Mouse (Mus musculus) MEL (cell line): ENCODE measurements around the gene Rbm43. TPM values are rescaled to one million over a fixed set of nuclear protein-coding genes. Genes with fewer than 3 reads are reported as not detected.
A peak's percentile ranks its signal among the peaks of the same experiment; 100 is the strongest.

Experiments
- DNase-seq: peaks from one replicate; pipeline ENCODE4 v3.0.0; 2011; ENCODE audit warnings: low read depth, low spot score
- H3K27ac ChIP-seq: 2 replicates; pipeline ENCODE4 v1.5.1; 2012; ENCODE audit warnings: low read depth, mild to moderate bottlenecking, control low read depth, low read length, moderate library complexity; ENCODE audit not compliant: control insufficient read depth
- H3K27me3 ChIP-seq, 2 experiments: fragments of 150-350 bp in 1 of 2; sonication (generic) in 1 of 2; 2 replicates each; pipeline ENCODE4 v1.6.1; 2012; ENCODE audit warnings: low read length in 2 of 2, mild to moderate bottlenecking in 2 of 2, improper control_type of control experiment in 1 of 2, moderate library complexity in 1 of 2; ENCODE audit not compliant: insufficient read depth in 2 of 2, control insufficient read depth in 1 of 2
- H3K36me3 ChIP-seq, 2 experiments: 2 replicates each; pipeline ENCODE4 v1.6.1; 2012 to 2014; ENCODE audit warnings: low read length in 2 of 2, improper control_type of control experiment in 1 of 2, inconsistent platforms in 1 of 2, mild to moderate bottlenecking in 1 of 2; ENCODE audit not compliant: insufficient read depth in 2 of 2, control insufficient read depth in 1 of 2
- H3K4me1 ChIP-seq, 2 experiments: fragments of 150-350 bp in 1 of 2; sonication (generic) in 1 of 2; 2 replicates each; pipeline ENCODE4 v1.6.1; 2012; ENCODE audit warnings: low read length in 2 of 2, improper control_type of control experiment in 1 of 2, mild to moderate bottlenecking in 1 of 2; ENCODE audit not compliant: insufficient read depth in 2 of 2, control insufficient read depth in 1 of 2
- H3K4me3 ChIP-seq, 2 experiments: fragments of 150-350 bp in 1 of 2; sonication (generic) in 1 of 2; 2 replicates each; pipeline ENCODE4 v1.5.1; 2012; ENCODE audit warnings: low read depth in 2 of 2, low read length in 2 of 2, mild to moderate bottlenecking in 2 of 2, moderate library complexity in 2 of 2, control low read depth in 1 of 2, improper control_type of control experiment in 1 of 2; ENCODE audit not compliant: control insufficient read depth in 1 of 2, insufficient read depth in 1 of 2
- H3K79me2 ChIP-seq: 2 replicates; pipeline ENCODE4 v1.6.1; 2012; ENCODE audit warnings: mild to moderate bottlenecking, low read length, moderate library complexity; ENCODE audit not compliant: control insufficient read depth, poor library complexity, insufficient read depth
- H3K9ac ChIP-seq: 2 replicates; pipeline ENCODE4 v1.6.1; 2012; ENCODE audit warnings: low read depth, mild to moderate bottlenecking, control low read depth, low read length, moderate library complexity; ENCODE audit not compliant: control insufficient read depth, poor library complexity, severe bottlenecking
- H3K9me3 ChIP-seq: fragments of 150-350 bp; sonication (generic); replicated peaks from 2 replicates; pipeline ENCODE4 v1.6.1; 2012; ENCODE audit warnings: mild to moderate bottlenecking, low read length, improper control_type of control experiment, moderate library complexity; ENCODE audit not compliant: insufficient read depth
- BHLHE40 ChIP-seq: IDR thresholded peaks from 2 replicates; pipeline ENCODE4 v1.6.1; 2012; ENCODE audit warnings: low read depth, mild to moderate bottlenecking, inconsistent platforms, low read length, improper control_type of control experiment, borderline replicate concordance
- CHD1 ChIP-seq: IDR thresholded peaks from 2 replicates; pipeline ENCODE4 v1.6.1; 2012; ENCODE audit warnings: low read depth, mild to moderate bottlenecking, inconsistent platforms, low read length, improper control_type of control experiment
- CHD2 ChIP-seq: IDR thresholded peaks from 2 replicates; pipeline ENCODE4 v1.6.1; 2011; ENCODE audit warnings: low read length, improper control_type of control experiment
- CTCF ChIP-seq, 3 experiments: IDR thresholded peaks in 2 of 3; conservative IDR thresholded peaks in 1 of 3; 2 replicates each; pipeline ENCODE4 v1.5.1; 2011 to 2012; ENCODE audit warnings: low read length in 3 of 3, low read depth in 2 of 3, mild to moderate bottlenecking in 2 of 3, improper control_type of control experiment in 1 of 3, inconsistent platforms in 1 of 3, mixed read lengths in 1 of 3, moderate library complexity in 1 of 3; ENCODE audit not compliant: control insufficient read depth in 1 of 3, insufficient read depth in 1 of 3, poor library complexity in 1 of 3, severe bottlenecking in 1 of 3
- E2F4 ChIP-seq: IDR thresholded peaks from 2 replicates; pipeline ENCODE4 v1.6.1; 2011; ENCODE audit warnings: low read depth, low read length, improper control_type of control experiment, borderline replicate concordance
- EP300 ChIP-seq, 2 experiments: IDR thresholded peaks; 2 replicates each; pipeline ENCODE4 v1.6.1; 2011; ENCODE audit warnings: improper control_type of control experiment in 2 of 2, low read length in 2 of 2, low read depth in 1 of 2, mild to moderate bottlenecking in 1 of 2
- ETS1 ChIP-seq: IDR thresholded peaks from 2 replicates; pipeline ENCODE4 v1.6.1; 2012; ENCODE audit warnings: low read depth, mild to moderate bottlenecking, inconsistent platforms, low read length, improper control_type of control experiment, moderate library complexity
- JUND ChIP-seq: IDR thresholded peaks from 2 replicates; pipeline ENCODE4 v1.6.1; 2011; ENCODE audit warnings: low read depth, mild to moderate bottlenecking, improper control_type of control experiment, low read length
- MAFK ChIP-seq: IDR thresholded peaks from 2 replicates; pipeline ENCODE4 v1.6.1; 2011; ENCODE audit warnings: low read depth, mild to moderate bottlenecking, low read length, improper control_type of control experiment, borderline replicate concordance
- POLR2AphosphoS5 ChIP-seq: IDR thresholded peaks from 2 replicates; pipeline ENCODE4 v1.6.1; 2012; ENCODE audit warnings: low read depth, borderline replicate concordance, mild to moderate bottlenecking, inconsistent platforms, low read length, moderate library complexity, mixed read lengths
- RAD21 ChIP-seq: IDR thresholded peaks from 2 replicates; pipeline ENCODE4 v1.6.1; 2011; ENCODE audit warnings: mild to moderate bottlenecking, low read depth, low read length, improper control_type of control experiment
- RCOR1 ChIP-seq: IDR thresholded peaks from 2 replicates; pipeline ENCODE4 v1.6.1; 2012; ENCODE audit warnings: low read depth, mild to moderate bottlenecking, inconsistent platforms, low read length, improper control_type of control experiment
- SIN3A ChIP-seq: IDR thresholded peaks from 2 replicates; pipeline ENCODE4 v1.6.1; 2012; ENCODE audit warnings: low read length, improper control_type of control experiment, inconsistent platforms
- SMC3 ChIP-seq: IDR thresholded peaks from 2 replicates; pipeline ENCODE4 v1.6.1; 2011; ENCODE audit warnings: low read depth, low read length, improper control_type of control experiment
- ZC3H11A ChIP-seq: IDR thresholded peaks from 2 replicates; pipeline ENCODE4 v1.6.1; 2012; ENCODE audit warnings: low read depth, mild to moderate bottlenecking, inconsistent platforms, low read length, improper control_type of control experiment
- polyA plus RNA-seq, 2 experiments: library from polyadenylated mRNA; stranded (reverse) in 1 of 2; unstranded in 1 of 2; fragments of >175 nt in 1 of 2; fragments of >200 nt in 1 of 2; gene quantifications; 2 replicates each; pipeline versions ENCODE4 v1.2.1 to v1.2.4; 2012; ENCODE audit warnings: low replicate concordance in 2 of 2, low read depth in 1 of 2; ENCODE audit not compliant: insufficient read length in 2 of 2, insufficient read depth in 1 of 2, missing spikeins in 1 of 2
- total RNA-seq: library from RNA; depleted of rRNA; stranded (reverse); fragments of 300-350 nt; gene quantifications from 2 replicates; pipeline ENCODE4 v1.2.3, GENCODE M21; 2012

Rbm43 gene
- total and polyA plus RNA-seq, 3 experiments = 37.9 to 321 (median 64.3) TPM

DNA sequence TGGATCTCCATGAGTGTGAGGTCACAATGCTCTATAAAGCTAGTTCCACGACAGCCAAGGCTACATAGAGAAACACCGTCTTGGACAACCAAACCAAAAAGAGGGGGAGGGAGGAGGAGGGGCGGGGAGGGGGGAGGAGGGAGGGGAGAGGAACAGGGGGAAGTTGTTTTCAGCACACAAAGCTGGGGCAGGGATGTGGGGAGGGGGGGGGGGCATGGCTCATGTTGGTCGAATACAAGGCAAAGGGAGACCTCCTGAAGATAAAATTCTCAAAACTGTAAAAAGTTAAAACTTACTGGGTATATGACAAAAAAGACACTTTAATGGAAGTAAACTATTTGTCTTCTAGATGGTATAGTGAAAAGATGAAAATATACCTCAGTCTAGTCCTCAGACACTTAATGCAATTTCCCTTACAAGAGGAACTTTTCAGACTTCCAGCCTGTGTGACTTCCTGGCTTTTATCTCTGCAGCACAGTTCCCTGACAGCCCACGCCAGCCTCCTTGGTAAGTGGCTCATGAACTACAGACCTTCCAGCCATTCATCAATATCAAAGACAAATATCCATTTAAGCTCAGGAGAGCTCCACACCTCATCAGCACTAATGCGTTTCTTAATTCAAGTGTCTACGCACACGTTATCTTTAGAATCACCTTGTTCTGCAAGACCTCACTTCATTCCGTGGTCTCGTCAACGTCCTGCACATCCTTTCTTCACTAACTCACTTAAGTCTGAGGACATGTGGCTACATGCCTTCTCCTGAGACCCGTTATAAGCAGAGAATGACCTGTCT is 1.4 kb downstream of the Rbm43 start (continued):
- peak; percentile 44 for TF ChIP-seq ETS1
- TF ChIP-seq EP300 (IDR thresholded peaks at IDR 0.05; ENCODE audit: low read depth in 1 of 2, low read length in 2 of 2) = peak; percentile 65 to 74
- TF ChIP-seq RCOR1 = peak; percentile 26; the same call in 1 of the 2 replicates
- no peak for TF ChIP-seq MAFK

GRCm38 (mm10) chr2:51931241-51931640 is 3.7 kb downstream of the Rbm43 start:
- no peak for TF ChIP-seq E2F4
- TF ChIP-seq MAFK = no peak
- TF ChIP-seq CHD2 = no peak
- TF ChIP-seq BHLHE40 = no peak
- TF ChIP-seq RAD21 = no peak
- TF ChIP-seq, all 39 proteins: peak for 0
- H3K27ac ChIP-seq = no peak overlapping the region
- H3K9ac ChIP-seq = no peak overlapping the region
- peak; percentile 51 for DNase-seq
- peaks cover 26 to 43% of the 10 kb centered on the region in 2 experiments for H3K36me3 ChIP-seq
- H3K4me1 ChIP-seq = peaks cover 14 to 20% of the 10 kb centered on the region in 2 experiments
- H3K4me3 ChIP-seq = no peak overlapping the region
- H3K79me2 ChIP-seq = peaks cover 36% of the 10 kb centered on the region
- no peaks in the 10 kb centered on the region for H3K27me3 ChIP-seq
- H3K9me3 ChIP-seq = no peaks in the 10 kb centered on the region

DNA sequence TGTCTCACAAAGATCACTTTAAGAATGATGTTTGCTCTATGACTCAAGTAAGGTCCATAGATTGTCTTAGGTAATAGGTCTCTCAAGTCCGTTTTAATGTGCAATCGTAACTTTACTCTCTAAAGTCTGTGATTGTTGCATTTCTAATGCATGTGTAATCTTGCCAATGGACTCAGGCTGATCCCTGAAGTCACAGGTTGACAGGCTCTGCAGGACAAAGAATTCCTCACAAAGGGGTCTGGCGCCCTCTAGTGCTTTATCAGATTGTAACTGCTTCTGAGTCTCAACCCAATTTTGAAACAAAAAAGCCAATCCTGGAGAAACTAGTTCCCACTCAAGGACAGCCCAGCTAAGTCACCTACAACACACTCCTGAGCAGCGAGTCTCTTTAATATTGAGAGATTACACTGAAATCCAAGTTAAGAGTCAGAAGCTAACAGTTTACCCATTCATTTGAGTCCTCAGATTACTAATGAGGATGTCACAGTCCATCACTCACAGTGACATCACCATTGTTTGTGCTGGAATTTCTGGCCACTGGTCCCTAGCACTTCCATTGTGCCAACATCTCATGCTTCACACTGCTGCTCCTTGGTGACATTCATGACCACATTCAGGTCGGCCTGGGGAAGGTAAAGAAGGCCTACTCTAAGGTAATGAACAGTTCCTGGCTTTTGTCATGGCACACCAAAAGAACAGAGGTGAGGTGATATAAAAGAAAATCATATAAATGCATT is 19.9 kb downstream of the Rbm43 start:
- 0 out of 4 replicates have a peak, but pooled peaks cover 0 to 1% of the 10 kb centered on the region in 2 experiments for H3K27me3 ChIP-seq
- H3K36me3 ChIP-seq = no peaks in the 10 kb centered on the region
- TF ChIP-seq SIN3A (0 out of 2 replicates have a peak, but pooled peaks have one; percentile 42), ZC3H11A (peak; percentile 94), JUND (no peak; the same call in 1 of the 2 replicates), CHD1 (no peak), CTCF (IDR thresholded peaks at IDR 0.05 in 2 of 3, conservative IDR thresholded peaks at IDR 0.05 in 1 of 3; ENCODE audit: control insufficient read depth in 1 of 3, insufficient read depth in 1 of 3, low read depth in 2 of 3, low read length in 3 of 3, poor library complexity in 1 of 3, severe bottlenecking in 1 of 3) (peak in 2 of 3 experiments; percentile 71 to 89), SMC3 (peak; percentile 95), RCOR1 (0 out of 2 replicates have a peak, but pooled peaks have one; percentile 33), POLR2AphosphoS5 (no peak), RAD21 (peak; percentile 100)
- TF ChIP-seq, all 39 proteins: peak for 6
- DNase-seq = peak; percentile 87
- Histone ChIP-seq H3K9ac (no peak overlapping the region), H3K9me3 (no peaks in the 10 kb centered on the region), H3K4me3 (no peak overlapping the region), H3K4me1 (no peaks in the 10 kb centered on the region), H3K27ac (no peak overlapping the region), H3K79me2 (no peaks in the 10 kb centered on the region)
